Mouse (Mus musculus) heart, adult 9 months (tissue): ENCODE measurements at regions not wholly inside any gene's neighbourhood (a gene's known extent, or its start where the extent isn't known, plus 50 kb on each side); places are given as distances from the start of the nearest gene placed in this dataset.

Experiments used
- DNase-seq, 2 experiments: peaks; one replicate each; pipeline ENCODE4 v3.0.0; 2022; ENCODE audit warnings: low spot score in 2 of 2

GRCm38 (mm10) chr4:53220809-53221208, 61.1 kb upstream of the Abca1 start:
- no peak for DNase-seq

- DNase-seq = peak; percentile 89 to 90
Observed at GRCm38 (mm10) chr4:53219351-53219750, 59.7 kb upstream of the Abca1 start.

GRCm38 (mm10) chr4:53218752-53219151, 59.1 kb upstream of the Abca1 start:
- DNase-seq = peak; percentile 35 to 53

GRCm38 (mm10) chr4:53218291-53218640, 58.6 kb upstream of the Abca1 start:
- no peak for DNase-seq

- DNase-seq = peak; percentile 83 to 85
Observed at GRCm38 (mm10) chr4:53217608-53218290, 58.1 kb upstream of the Abca1 start.

GRCm38 (mm10) chr4:53212541-53212940, 52.8 kb upstream of the Abca1 start:
- no peak for DNase-seq

GRCm38 (mm10) chr4:53210685-53211084, 51.0 kb upstream of the Abca1 start:
- no peak for DNase-seq
